Mouse (Mus musculus) kidney, adult 2 months (tissue): ENCODE measurements around the gene Morc1.

Experiments used
- CTCF ChIP-seq: fragments of 200-500 bp; conservative IDR thresholded peaks from 2 replicates; pipeline ENCODE4 v1.5.1; 2011; ENCODE audit warnings: low read depth, mild to moderate bottlenecking, control low read depth, low read length, moderate library complexity, mixed read lengths; ENCODE audit not compliant: insufficient read depth, insufficient read length
- POLR2A ChIP-seq: fragments of 200-500 bp; IDR thresholded peaks from one replicate; pipeline ENCODE4 v1.6.1; 2011; ENCODE audit warnings: low read depth, low read length, control low read depth

- TF ChIP-seq CTCF = no peak
- no peak for TF ChIP-seq POLR2A
Observed at GRCm38 (mm10) chr16:48611436-48611835, 180.4 kb downstream of the Morc1 start.
